Comparison of ENCODE assay signal across 10 mouse cellular contexts in the genomic region with DNA sequence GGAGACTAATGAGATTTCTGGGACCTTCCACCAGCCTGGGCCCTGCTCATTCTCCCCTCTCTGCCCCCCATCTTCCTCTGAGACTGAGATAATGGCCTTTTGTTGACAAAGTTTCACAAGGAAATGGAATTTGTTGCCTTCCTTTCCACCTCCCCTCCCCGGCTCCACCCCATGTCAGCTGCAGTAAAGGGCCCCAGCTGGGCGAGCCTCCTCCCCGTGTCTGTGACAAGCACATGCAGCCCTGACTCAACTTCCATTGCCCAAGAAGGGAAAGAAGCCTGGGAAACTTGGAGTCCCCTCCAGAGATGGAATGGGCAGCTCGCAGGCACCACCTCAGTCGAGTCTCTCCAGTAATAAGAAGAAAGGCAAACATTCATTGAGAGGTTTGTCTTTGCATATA. TPM values are rescaled to one million over a fixed set of nuclear protein-coding genes. Genes with fewer than 3 reads are reported as not detected.
DNase-seq lines count a peak whose midpoint lies in the region; ATAC-seq and TF ChIP-seq lines count a peak whose summit lies in the region.
"Had no signal": no experiment of that assay in that cellular context is flagged by ENCODE, and none has a peak within 500 bp of the region (broad histone marks: within the 10 kb centered on the region; RNA-seq: fewer than 3 reads in every experiment).

No protein-coding gene starts in this region.

- no peaks in the 10 kb centered on the region for H3K9me3 ChIP-seq in liver, embryonic 11.5 days (ENCODE audit: control insufficient read depth, low read length)
- H3K9me3 ChIP-seq in midbrain, embryonic 15.5 days, result no peaks in the 10 kb centered on the region
- H3K9me3 ChIP-seq: forebrain, embryonic 13.5 days; limb, embryonic 10.5 days had no signal

- no peaks in the 10 kb centered on the region for H3K36me3 ChIP-seq in liver, adult 2 months (ENCODE audit: control insufficient read depth, insufficient read depth, low read length)
- no peaks in the 10 kb centered on the region for H3K36me3 ChIP-seq in liver, embryonic 11.5 days (ENCODE audit: control insufficient read depth, insufficient read depth, low read length)
- H3K36me3 ChIP-seq in midbrain, embryonic 15.5 days (replicated peaks), result no peaks in the 10 kb centered on the region
- H3K36me3 ChIP-seq: limb, embryonic 10.5 days had no signal

- 30% methylated on average over 5 of the region's 5 CpGs for WGBS in liver, adult 2 months
- 23% methylated on average over 5 of the region's 5 CpGs for WGBS in liver, embryonic 11.5 days
- WGBS in midbrain, embryonic 15.5 days, result 12% methylated on average over 5 of the region's 5 CpGs

- no peak for TF ChIP-seq CTCF in liver, adult 2 months (IDR thresholded peaks at IDR 0.05; ENCODE audit: low read depth, low read length)

- no peak overlapping the region; the same call in 1 of the 2 replicates for H3K4me2 ChIP-seq in liver, embryonic 11.5 days
- no peak overlapping the region for H3K4me2 ChIP-seq in midbrain, embryonic 15.5 days
- H3K4me2 ChIP-seq: forebrain, embryonic 13.5 days had no signal

- no peaks in the 10 kb centered on the region for H3K79me2 ChIP-seq in liver, adult 2 months (ENCODE audit: control insufficient read depth, insufficient read depth, low read length)

- no peak for ATAC-seq in liver, embryonic 11.5 days (replicated peaks; ENCODE audit: low FRiP score)
- no peak for ATAC-seq in midbrain, embryonic 15.5 days (replicated peaks)
- ATAC-seq: forebrain, embryonic 13.5 days had no signal

- H3K4me3 ChIP-seq in liver, adult 2 months (ENCODE audit: insufficient read depth, low read depth, low read length), result no peak overlapping the region
- H3K4me3 ChIP-seq in liver, embryonic 11.5 days (ENCODE audit: low read depth, low read length), result no peak overlapping the region
- H3K4me3 ChIP-seq in midbrain, embryonic 15.5 days, result no peak overlapping the region
- H3K4me3 ChIP-seq: forebrain, embryonic 13.5 days; limb, embryonic 10.5 days had no signal

- no peak overlapping the region for H3K9ac ChIP-seq in liver, adult 2 months (ENCODE audit: low read depth, low read length)
- H3K9ac ChIP-seq in liver, embryonic 11.5 days (ENCODE audit: low read depth, low read length), result no peak overlapping the region
- no peak overlapping the region for H3K9ac ChIP-seq in midbrain, embryonic 15.5 days
- H3K9ac ChIP-seq: forebrain, embryonic 13.5 days had no signal

- no peak for TF ChIP-seq POLR2A in liver, adult 2 months (IDR thresholded peaks at IDR 0.05; ENCODE audit: extremely low read depth, insufficient read depth, low read length)

- H3K4me1 ChIP-seq in liver, adult 2 months (ENCODE audit: control insufficient read depth, insufficient read depth, low read length), result no peaks in the 10 kb centered on the region
- no peaks in the 10 kb centered on the region; the same call in 1 of the 2 replicates for H3K4me1 ChIP-seq in liver, embryonic 11.5 days (replicated peaks; ENCODE audit: control insufficient read depth, insufficient read depth, low read length)
- no peaks in the 10 kb centered on the region for H3K4me1 ChIP-seq in midbrain, embryonic 15.5 days
- H3K4me1 ChIP-seq: forebrain, embryonic 13.5 days had no signal

- DNase-seq in liver, adult 2 months (ENCODE audit: extremely low read depth, low read depth, low spot score), result no peak
- DNase-seq in liver, embryonic 11.5 days (ENCODE audit: low spot score), result no peak
- peak; percentile 30 for DNase-seq in heart, postnatal 4 days
- peak; percentile 53 for DNase-seq in lung, postnatal 25 days (ENCODE audit: low spot score)
- peak; percentile 74 for DNase-seq in thymus, postnatal 4 days
- DNase-seq in adipocyte (ENCODE audit: low spot score), result no peak
- DNase-seq: retina, postnatal 1 day had no signal

- peak overlapping the region; percentile 37 for H3K27ac ChIP-seq in liver, adult 2 months (replicated peaks; ENCODE audit: insufficient read depth, low read depth, low read length)
- no peak overlapping the region for H3K27ac ChIP-seq in liver, embryonic 11.5 days (ENCODE audit: low read depth, low read length)
- no peak overlapping the region for H3K27ac ChIP-seq in midbrain, embryonic 15.5 days
- H3K27ac ChIP-seq: forebrain, embryonic 13.5 days; limb, embryonic 10.5 days had no signal

- H3K27me3 ChIP-seq in liver, adult 2 months (ENCODE audit: control insufficient read depth, insufficient read depth, low read length), result no peaks in the 10 kb centered on the region
- no peaks in the 10 kb centered on the region for H3K27me3 ChIP-seq in liver, embryonic 11.5 days (replicated peaks; ENCODE audit: control insufficient read depth, insufficient read depth, low read length)
- H3K27me3 ChIP-seq in midbrain, embryonic 15.5 days (replicated peaks), result 0 out of 2 replicates have a peak, but pooled peaks cover 2% of the 10 kb centered on the region
- H3K27me3 ChIP-seq: forebrain, embryonic 13.5 days had no signal

RNA-seq across cellular contexts. Expression of a gene that starts 15.5 kb away (rescaled TPM):
- total RNA-seq in liver, adult 2 months (2014; rRNA removed), result 0.37 and 0.47 TPM in 2 replicates
- polyA plus RNA-seq in liver, adult 2 months (2012; rRNA removed), result 0.73 and 0.86 TPM in 2 replicates
- 0.53 and 0.55 TPM in 2 replicates for polyA plus RNA-seq in liver, embryonic 11.5 days (2014; fragmentation: Nextera tagmentation; extraction: Ambion mirVana)
- total RNA-seq in heart, postnatal 4 days (2021), result 1 to 10 TPM in 1 of 2 experiments, under 1 TPM in 1; 0.88 to 1.3 TPM
- polyA plus RNA-seq in midbrain, embryonic 15.5 days (2015; fragmentation: Nextera tagmentation; extraction: Ambion mirVana), result 0.63 and 0.88 TPM in 2 replicates
- polyA plus RNA-seq: forebrain, embryonic 13.5 days; limb, embryonic 10.5 days had no signal

RNA-seq across cellular contexts. Expression of a gene that starts 49.7 kb away (rescaled TPM):
- 82.9 and 103 TPM in 2 replicates for total RNA-seq in liver, adult 2 months (2014; rRNA removed)
- polyA plus RNA-seq in liver, adult 2 months (2012; rRNA removed), result 25.5 and 34.4 TPM in 2 replicates
- polyA plus RNA-seq in liver, embryonic 11.5 days (2014; fragmentation: Nextera tagmentation; extraction: Ambion mirVana), result 69.4 and 70.1 TPM in 2 replicates
- total RNA-seq in heart, postnatal 4 days (2021), result 10 to 100 TPM; 27.7 to 36.5 TPM
- polyA plus RNA-seq in midbrain, embryonic 15.5 days (2015; fragmentation: Nextera tagmentation; extraction: Ambion mirVana), result 106 and 111 TPM in 2 replicates

Comparison
In these comparisons a context has a peak if more than half of its experiments do, and no peak if none do; other contexts are left out.
1. DNase-seq: peak in heart, postnatal 4 days (single experiment), lung, postnatal 25 days (single experiment) and thymus, postnatal 4 days (single experiment); none in liver, adult 2 months (single experiment), liver, embryonic 11.5 days (single experiment) and adipocyte (single experiment).